8 mouse cellular contexts compared by ENCODE assay signal in the genomic region with DNA sequence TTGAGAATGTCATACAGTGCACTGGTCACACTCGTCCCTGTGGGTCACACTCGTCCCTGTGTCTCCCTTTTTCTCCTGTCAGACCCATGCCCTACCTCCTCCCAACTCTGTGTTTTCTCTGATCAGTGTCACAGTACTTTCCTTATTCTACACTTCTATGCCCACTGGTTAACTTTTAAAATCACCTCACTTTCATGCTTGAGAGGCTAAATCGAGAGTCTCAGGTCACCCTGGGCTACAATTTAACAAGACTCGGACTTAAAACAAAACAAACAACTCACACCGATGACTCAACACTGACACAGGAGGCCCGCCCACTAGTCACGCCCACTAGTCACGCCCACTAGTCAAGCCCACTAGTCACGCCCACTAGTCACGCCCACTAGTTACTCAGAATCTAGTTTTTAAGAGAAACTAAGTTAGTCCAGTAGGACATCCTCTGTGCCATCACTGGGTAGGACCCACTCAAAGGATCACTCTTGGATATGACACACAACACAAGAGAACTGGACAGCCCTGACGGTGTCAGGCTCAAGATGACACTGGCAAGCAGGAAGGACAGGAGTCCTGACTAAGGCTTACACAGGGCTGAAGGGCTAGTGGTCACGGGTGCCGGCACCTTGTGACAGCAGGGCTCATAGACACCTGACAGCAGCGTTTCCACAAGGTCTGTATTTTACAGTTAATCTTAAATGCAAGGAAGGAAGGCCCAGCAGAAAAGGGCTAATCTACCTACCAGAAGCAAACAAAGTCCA. TPM values are rescaled to one million over a fixed set of nuclear protein-coding genes. Genes with fewer than 3 reads are reported as not detected.
DNase-seq lines count a peak whose midpoint lies in the region; TF ChIP-seq lines count a peak whose summit lies in the region.

No protein-coding gene starts in this region.

- WGBS in kidney, adult 2 months: 27% methylated on average over 14 of the region's 14 CpGs

- no peaks in the 10 kb centered on the region for H3K27me3 ChIP-seq in kidney, adult 2 months (replicated peaks; ENCODE audit: control insufficient read depth, insufficient read depth, low read length)

- intact Hi-C loops in heart, postnatal 36 days (cut with DNase I): no loop called here

- no peaks in the 10 kb centered on the region; the same call in 1 of the 2 replicates for H3K36me3 ChIP-seq in kidney, adult 2 months (ENCODE audit: control insufficient read depth, insufficient read depth, low read length)

- no peak overlapping the region for H3K4me3 ChIP-seq in kidney, adult 2 months (ENCODE audit: insufficient read depth, low read depth, low read length)

- peaks cover 48% of the 10 kb centered on the region for H3K4me1 ChIP-seq in kidney, adult 2 months (ENCODE audit: control insufficient read depth, insufficient read depth, low read length)

- DNase-seq in B cell, adult 2 months: peak; percentile 35 to 46
- peak; percentile 70 to 92 for DNase-seq in adrenal gland, adult (ENCODE audit: inconsistent age in 2 of 2, low spot score in 1 of 2)
- DNase-seq in kidney, adult 2 months: peak; percentile 95
- DNase-seq in lung, postnatal 25 days (ENCODE audit: low spot score): peak; percentile 56
- no peak for DNase-seq in layer of hippocampus, adult 11-12 months (ENCODE audit: low spot score)
- no peak for DNase-seq in gastrocnemius, adult 8-10 months (ENCODE audit: low spot score in 2 of 2)
- DNase-seq in left cerebral cortex, adult 18-20 months (ENCODE audit: low spot score in 2 of 2): no peak
- DNase-seq in heart, postnatal 36 days: no peak

- TF ChIP-seq POLR2A in kidney, adult 2 months (IDR thresholded peaks at IDR 0.05; ENCODE audit: low read depth, low read length): no peak

- H3K27ac ChIP-seq in kidney, adult 2 months (ENCODE audit: insufficient read depth, low read depth, low read length): peak overlapping the region; percentile 87

- no peak for TF ChIP-seq CTCF in kidney, adult 2 months (conservative IDR thresholded peaks at IDR 0.05; ENCODE audit: insufficient read depth, insufficient read length, low read depth, low read length)

RNA-seq across cellular contexts. Expression of gene Gm5475, which starts 10.9 kb away (rescaled TPM):
- polyA plus RNA-seq in kidney, adult 2 months (2012; rRNA removed): 1.2 TPM in 2 replicates
- total RNA-seq in gastrocnemius, adult 8-10 months (2022): under 1 TPM in 1 of 4 experiments, not detected in 3; 0.12 TPM
- not detected for total RNA-seq in left cerebral cortex, adult 18-20 months (2021)
- not detected for total RNA-seq in heart, postnatal 36 days (2021)

RNA-seq across cellular contexts. Expression of gene Slc11a2, which starts 13.8 kb away (rescaled TPM):
- 97.1 and 109 TPM in 2 replicates for polyA plus RNA-seq in kidney, adult 2 months (2012; rRNA removed)
- total RNA-seq in gastrocnemius, adult 8-10 months (2022): 10 to 100 TPM; 31.0 to 39.7 (median 36.9) TPM
- 10 to 100 TPM; 49.0 to 61.6 TPM for total RNA-seq in left cerebral cortex, adult 18-20 months (2021)
- total RNA-seq in heart, postnatal 36 days (2021): 10 to 100 TPM; 45.2 TPM

RNA-seq across cellular contexts. Expression of gene Higd1c, which starts 46.8 kb away (rescaled TPM):
- polyA plus RNA-seq in kidney, adult 2 months (2012; rRNA removed): 0.97 and 2.0 TPM in 2 replicates
- not detected for total RNA-seq in gastrocnemius, adult 8-10 months (2022)
- not detected for total RNA-seq in left cerebral cortex, adult 18-20 months (2021)
- total RNA-seq in heart, postnatal 36 days (2021): not detected

RNA-seq across cellular contexts. Expression of gene Letmd1, which starts 57.7 kb away (rescaled TPM):
- 79.0 and 79.8 TPM in 2 replicates for polyA plus RNA-seq in kidney, adult 2 months (2012; rRNA removed)
- 1 to 10 TPM; 6.6 to 7.9 (median 7.0) TPM for total RNA-seq in gastrocnemius, adult 8-10 months (2022)
- total RNA-seq in left cerebral cortex, adult 18-20 months (2021): 10 to 100 TPM; 55.3 to 63.7 TPM
- 10 to 100 TPM; 12.2 to 14.8 TPM for total RNA-seq in heart, postnatal 36 days (2021)

RNA-seq across cellular contexts. Expression of gene Mettl7a2, which starts 58.1 kb away (rescaled TPM):
- 74.0 and 96.6 TPM in 2 replicates for polyA plus RNA-seq in kidney, adult 2 months (2012; rRNA removed)
- total RNA-seq in gastrocnemius, adult 8-10 months (2022): 1 to 10 TPM in 1 of 4 experiments, under 1 TPM in 3; 0.77 to 1.0 (median 0.91) TPM
- under 1 TPM; 0.65 to 0.84 TPM for total RNA-seq in left cerebral cortex, adult 18-20 months (2021)
- 1 to 10 TPM in 1 of 2 experiments, under 1 TPM in 1; 0.89 to 1.0 TPM for total RNA-seq in heart, postnatal 36 days (2021)

Comparison
In these comparisons a context has a peak if more than half of its experiments do, and no peak if none do; other contexts are left out.
1. DNase-seq: peak in B cell, adult 2 months (2 of 2), adrenal gland, adult (2 of 2), kidney, adult 2 months (single experiment) and lung, postnatal 25 days (single experiment); none in layer of hippocampus, adult 11-12 months (single experiment), gastrocnemius, adult 8-10 months (0 of 2), left cerebral cortex, adult 18-20 months (0 of 2) and heart, postnatal 36 days (0 of 2).